Mouse (Mus musculus): ENCODE data around the gene Dbf4.

Dbf4 gene

DNA sequence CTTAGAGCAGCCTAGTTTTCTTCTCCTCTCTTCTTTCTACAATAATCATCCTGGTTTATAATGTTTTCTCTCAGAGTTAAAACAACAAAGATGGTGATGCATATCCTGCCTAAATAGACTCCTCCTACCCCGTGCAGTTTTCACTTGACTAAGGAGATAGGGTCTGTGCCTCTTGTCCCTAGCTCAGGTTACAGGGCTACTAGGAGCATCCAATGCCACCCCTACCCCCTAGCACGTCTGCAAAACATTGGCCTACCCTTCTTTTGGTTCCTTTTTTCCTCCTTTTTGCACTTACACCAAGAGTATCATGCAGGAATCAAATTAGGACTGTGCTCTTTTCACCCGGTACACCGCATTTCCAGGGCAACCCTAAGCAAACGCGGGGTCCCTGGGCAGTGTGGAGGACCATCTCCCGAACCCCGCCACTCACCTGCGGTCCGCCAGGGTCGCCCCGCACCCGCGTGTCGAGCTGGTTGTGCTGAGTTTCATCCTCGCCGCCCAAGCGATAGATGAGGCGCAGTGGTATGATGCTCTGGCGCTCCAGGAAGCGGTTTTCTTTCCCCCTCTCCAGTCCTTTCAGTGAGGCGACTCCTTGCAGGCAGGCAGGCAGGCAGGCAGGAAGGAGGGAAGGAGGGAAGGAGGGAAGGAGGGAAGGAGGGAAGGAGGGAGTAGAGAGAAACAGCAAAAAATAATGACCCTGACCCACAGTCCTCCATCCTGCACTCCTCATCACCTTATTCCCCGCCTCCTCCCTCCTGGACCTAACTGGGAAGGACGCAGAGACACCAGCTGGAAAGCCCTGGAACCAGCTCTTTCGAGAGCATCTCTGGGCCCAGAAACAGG is 55.5 kb downstream of the Dbf4 start:
- DNase-seq, result peak; percentile 69 to 76

DNA sequence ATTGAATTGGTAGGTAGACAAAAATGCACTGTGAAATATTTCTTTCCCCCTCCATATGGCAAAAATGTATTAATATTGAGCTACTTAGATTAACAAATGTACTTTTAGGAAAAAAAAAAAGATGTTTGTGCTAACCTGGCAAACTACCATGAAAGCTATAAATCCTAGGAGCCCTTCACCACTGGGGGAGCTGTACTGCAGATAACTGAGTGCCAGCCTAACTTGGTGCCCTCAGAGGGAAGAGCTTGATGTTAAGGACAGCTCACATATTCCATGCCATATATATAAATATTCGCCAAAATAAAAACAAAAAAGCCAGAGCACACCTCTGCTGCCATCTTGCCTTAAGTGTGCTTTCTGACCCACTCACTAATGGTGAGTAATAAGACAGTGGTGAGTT is 60.2 kb downstream of the Dbf4 start:
- DNase-seq, result peak in 1 of 2 experiments; percentile 54

DNA sequence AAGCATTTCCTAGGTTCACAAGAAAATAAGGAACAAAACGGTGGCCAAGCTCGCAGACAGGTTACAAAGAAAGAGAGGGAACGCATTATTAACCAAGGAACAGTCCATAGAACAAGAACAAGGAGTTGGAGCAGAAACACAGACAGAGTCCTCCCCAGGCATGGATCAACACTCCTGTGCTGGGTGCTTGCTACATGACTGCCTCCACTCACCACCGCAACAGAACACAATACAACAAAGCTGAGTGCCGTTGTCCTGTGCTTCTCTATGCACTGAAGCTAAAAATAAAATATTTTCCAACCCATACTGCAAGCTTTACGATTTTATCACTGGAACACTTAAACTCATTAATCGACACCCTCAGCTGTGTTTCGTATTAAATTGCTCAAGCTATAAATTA is 64.8 kb downstream of the Dbf4 start:
- DNase-seq, result no peak

DNA sequence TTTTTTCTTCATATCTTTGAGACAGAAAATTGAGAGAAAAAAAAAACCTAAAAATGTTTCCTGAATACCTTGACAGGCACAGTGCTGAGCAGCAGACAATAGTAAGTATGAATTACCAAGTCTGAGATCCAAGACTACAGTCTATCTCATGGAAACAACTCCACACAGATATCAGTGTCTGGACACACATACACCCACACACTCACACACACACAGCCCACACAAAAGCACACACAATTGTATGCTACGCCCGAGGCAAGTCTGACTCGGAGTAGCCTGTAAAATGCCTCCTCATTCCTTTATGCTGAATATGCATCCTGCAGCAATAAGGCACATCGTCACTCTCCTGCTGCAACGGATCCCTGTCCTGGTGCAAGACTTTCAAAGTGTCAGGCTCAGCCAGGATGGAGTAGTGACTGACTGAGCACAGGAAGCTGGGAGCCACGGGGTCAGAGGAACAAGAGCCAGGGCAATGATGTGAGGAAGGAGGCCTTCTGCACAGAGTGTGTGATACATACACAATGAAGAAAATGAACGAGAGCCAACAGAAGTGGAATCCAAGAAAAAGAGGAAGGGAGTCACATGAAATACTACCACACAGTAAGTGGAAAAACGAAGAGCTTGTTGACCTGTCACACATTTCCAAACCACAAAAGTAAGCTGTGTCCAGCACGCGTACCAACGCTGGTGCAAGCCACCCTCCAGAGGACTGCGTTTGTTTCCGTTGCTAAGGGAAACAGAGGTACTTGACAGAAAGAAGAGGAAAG is 65.4 kb downstream of the Dbf4 start:
- DNase-seq, result no peak

DNA sequence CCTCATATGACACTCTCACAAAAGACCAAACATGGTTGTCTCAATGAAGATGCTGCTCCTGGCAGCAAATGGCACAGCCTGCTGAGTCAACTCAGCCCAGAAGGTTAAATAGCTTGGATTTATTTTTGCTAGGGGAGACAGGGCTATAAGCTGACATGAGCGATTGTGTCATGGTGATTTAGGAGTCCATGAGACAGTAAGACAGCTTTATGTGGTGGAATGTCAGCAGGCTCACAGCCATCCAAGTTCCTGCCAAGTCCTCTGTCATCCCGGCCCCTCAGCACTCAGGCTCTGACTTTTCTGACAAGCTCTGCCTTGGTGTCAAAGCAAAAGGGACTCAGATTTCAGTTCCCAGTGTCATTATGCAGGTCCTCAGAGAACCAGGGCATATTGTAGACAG is 66.2 kb downstream of the Dbf4 start:
- DNase-seq, result peak in 1 of 2 experiments; percentile 43

DNA sequence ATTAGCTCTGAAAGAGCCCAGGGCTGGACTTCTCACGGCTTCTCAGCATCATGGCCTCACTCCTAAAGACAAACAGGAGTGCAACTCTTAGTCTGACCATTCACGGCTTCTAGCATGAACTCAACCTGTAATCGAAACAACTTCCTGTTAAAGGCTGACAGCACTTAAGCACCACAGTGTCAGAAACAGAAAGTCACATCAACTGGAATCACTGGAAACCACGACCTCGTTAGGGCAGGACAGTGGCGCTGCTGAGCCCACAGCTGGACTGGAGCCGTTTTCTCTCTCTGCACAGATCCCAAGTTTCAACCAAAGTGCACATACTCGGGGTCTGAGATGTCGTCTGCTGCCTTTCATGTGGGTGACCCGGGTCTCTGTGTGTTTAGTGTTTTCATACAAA is 73.0 kb downstream of the Dbf4 start:
- DNase-seq, result no peak
